Mouse (Mus musculus) embryonic fibroblast, embryonic 13.5 days (primary cell): ENCODE data around the gene Mamdc2.

Source experiments
- CTCF ChIP-seq: IDR thresholded peaks from 2 replicates; pipeline ENCODE4 v1.5.1; 2011; ENCODE audit warnings: mild to moderate bottlenecking, control low read depth, low read length, moderate library complexity, borderline replicate concordance; ENCODE audit not compliant: insufficient read depth
- POLR2A ChIP-seq: IDR thresholded peaks from 2 replicates; pipeline ENCODE4 v1.6.1; 2011; ENCODE audit warnings: low read depth, mild to moderate bottlenecking, control low read depth, low read length, moderate library complexity

- TF ChIP-seq CTCF (no peak), POLR2A (no peak)
Observed at GRCm38 (mm10) chr19:23451361-23451760, 3.1 kb upstream of the Mamdc2 start.
